Mouse (Mus musculus): ENCODE data around the gene Ptpre.

DNA sequence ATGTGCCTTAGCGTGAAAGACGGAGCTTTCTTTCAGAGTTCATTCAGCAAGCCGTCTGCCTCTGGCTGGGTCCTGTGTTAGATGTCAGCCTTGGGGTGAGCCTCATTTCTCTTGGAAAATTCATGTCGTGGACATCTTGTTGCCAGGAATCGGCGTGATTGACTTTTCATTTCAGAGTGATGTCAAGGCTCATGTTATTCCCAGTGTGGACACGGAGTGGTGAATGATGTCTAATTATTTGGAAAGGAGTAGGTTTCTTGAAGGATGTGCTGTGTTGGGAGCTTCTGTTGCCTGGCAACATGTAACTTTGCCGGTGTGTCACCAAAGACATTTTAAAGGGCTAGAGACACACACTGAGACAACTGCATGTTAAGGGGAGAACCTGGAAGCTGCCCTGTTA, 77.6 kb downstream of the Ptpre start:
- TF ChIP-seq CTCF (IDR thresholded peaks at IDR 0.05; ENCODE audit: low read depth, low read length), result no peak
- TF ChIP-seq POLR2A (IDR thresholded peaks at IDR 0.05; ENCODE audit: insufficient read depth, low read length), result no peak

Measured in ES-Bruce4 (cell line).